Mouse (Mus musculus): ENCODE data around the gene Ankrd11.

- TF ChIP-seq CTCF (IDR thresholded peaks at IDR 0.05; ENCODE audit: low read depth), result no peak
- TF ChIP-seq EP300 (IDR thresholded peaks at IDR 0.05; ENCODE audit: low read depth), result no peak
Observed at GRCm38 (mm10) chr8:123077213-123077612, 35.1 kb upstream of the Ankrd11 start.
